Mouse (Mus musculus): ENCODE measurements around the gene Ttll5.

DNA sequence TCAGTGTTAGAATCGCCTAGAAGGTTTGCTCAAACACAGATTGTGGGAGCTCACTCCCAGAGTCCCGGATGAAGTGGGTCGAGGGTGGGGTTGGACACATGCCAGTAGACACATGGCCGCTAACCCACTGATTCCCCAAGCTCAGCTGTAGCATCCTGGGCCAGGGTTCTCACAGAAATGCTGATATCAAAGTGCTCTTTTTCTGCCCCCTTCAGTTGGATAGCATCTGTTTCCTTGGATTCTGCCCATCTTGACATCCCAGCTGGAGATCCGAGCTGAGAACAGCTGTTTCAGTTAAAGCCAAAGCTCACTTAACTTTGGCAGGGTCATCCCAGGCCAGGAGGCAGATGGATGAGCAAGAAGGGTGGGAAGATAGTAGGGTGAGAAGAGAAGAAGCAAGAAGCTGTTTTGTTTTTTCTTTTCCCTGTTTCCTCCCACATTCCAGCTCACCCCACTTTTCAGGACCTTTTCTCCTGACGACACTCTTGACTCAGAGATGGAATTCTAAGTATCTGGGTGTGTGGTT lies 31.6 kb upstream of the Ttll5 start:
- TF ChIP-seq CTCF (IDR thresholded peaks at IDR 0.05; ENCODE audit: low read depth) (no peak), EP300 (IDR thresholded peaks at IDR 0.05; ENCODE audit: low read depth) (no peak)

All from liver, embryonic 14.5 days (tissue).